Mouse (Mus musculus): ENCODE results near the gene Ppp1r32. TPM values are rescaled to one million over a fixed set of nuclear protein-coding genes. Genes with fewer than 3 reads are reported as not detected.

The Ppp1r32 gene
- polyA plus RNA-seq, 1 experiment from 2014 or later = 0.16 TPM

GRCm38 (mm10) chr19:10434927-10435326 is 47.8 kb downstream of the Ppp1r32 start:
- Histone ChIP-seq H3K36me3 (ENCODE audit: control insufficient read depth, insufficient read depth, low read length) (no peaks in the 10 kb centered on the region), H3K27me3 (ENCODE audit: control insufficient read depth, insufficient read depth, low read length) (no peaks in the 10 kb centered on the region), H3K27ac (replicated peaks) (peak overlapping the region; percentile 30; the same call in 1 of the 2 replicates), H3K9me3 (ENCODE audit: control insufficient read depth, low read length) (no peaks in the 10 kb centered on the region), H3K4me1 (replicated peaks; ENCODE audit: control insufficient read depth, insufficient read depth) (0 out of 2 replicates have a peak, but pooled peaks cover 2% of the 10 kb centered on the region), H3K9ac (ENCODE audit: low read length) (no peak overlapping the region), H3K4me3 (ENCODE audit: low read depth, low read length) (no peak overlapping the region), H3K4me2 (replicated peaks; ENCODE audit: low read depth) (no peak overlapping the region)
- DNase-seq (ENCODE audit: low spot score) = peak; percentile 85
- WGBS = 46% methylated on average over 6 of the region's 6 CpGs
- TF ChIP-seq CTCF (IDR thresholded peaks at IDR 0.05; ENCODE audit: low read depth) = no peak
- TF ChIP-seq EP300 (optimal IDR thresholded peaks at IDR 0.05) = no peak
- peak; percentile 92 for ATAC-seq (ENCODE audit: low FRiP score, low TSS enrichment)

- no peak overlapping the region for H3K4me3 ChIP-seq (ENCODE audit: low read depth, low read length)
- H3K27me3 ChIP-seq (ENCODE audit: control insufficient read depth, insufficient read depth, low read length) = no peaks in the 10 kb centered on the region
- TF ChIP-seq CTCF (IDR thresholded peaks at IDR 0.05; ENCODE audit: low read depth) = no peak
- no peak for TF ChIP-seq EP300 (optimal IDR thresholded peaks at IDR 0.05)
- 58% methylated on average over 9 of the region's 9 CpGs for WGBS
- no peak overlapping the region for H3K9ac ChIP-seq (ENCODE audit: low read length)
- H3K9me3 ChIP-seq (ENCODE audit: control insufficient read depth, low read length) = no peaks in the 10 kb centered on the region
- H3K4me1 ChIP-seq (replicated peaks; ENCODE audit: control insufficient read depth, insufficient read depth) = 0 out of 2 replicates have a peak, but pooled peaks cover 4% of the 10 kb centered on the region
- H3K27ac ChIP-seq (replicated peaks) = no peak overlapping the region
- no peak for ATAC-seq (ENCODE audit: low FRiP score, low TSS enrichment)
- no peaks in the 10 kb centered on the region for H3K36me3 ChIP-seq (ENCODE audit: control insufficient read depth, insufficient read depth, low read length)
- DNase-seq (ENCODE audit: low spot score) = no peak
- no peak overlapping the region for H3K4me2 ChIP-seq (replicated peaks; ENCODE audit: low read depth)
Measured at GRCm38 (mm10) chr19:10433879-10434540, 48.7 kb downstream of the Ppp1r32 start.

- ATAC-seq (ENCODE audit: low FRiP score, low TSS enrichment) = no peak
- Histone ChIP-seq H3K27ac (replicated peaks) (no peak overlapping the region), H3K4me1 (replicated peaks; ENCODE audit: control insufficient read depth, insufficient read depth) (0 out of 2 replicates have a peak, but pooled peaks cover 4% of the 10 kb centered on the region), H3K9me3 (ENCODE audit: control insufficient read depth, low read length) (no peaks in the 10 kb centered on the region), H3K4me3 (ENCODE audit: low read depth, low read length) (no peak overlapping the region), H3K9ac (ENCODE audit: low read length) (no peak overlapping the region), H3K4me2 (replicated peaks; ENCODE audit: low read depth) (no peak overlapping the region), H3K27me3 (ENCODE audit: control insufficient read depth, insufficient read depth, low read length) (no peaks in the 10 kb centered on the region), H3K36me3 (ENCODE audit: control insufficient read depth, insufficient read depth, low read length) (no peaks in the 10 kb centered on the region)
- TF ChIP-seq EP300 (optimal IDR thresholded peaks at IDR 0.05) (no peak), CTCF (IDR thresholded peaks at IDR 0.05; ENCODE audit: low read depth) (no peak)
- no peak for DNase-seq (ENCODE audit: low spot score)
- WGBS = 78% methylated on average over 7 of the region's 7 CpGs
Measured at GRCm38 (mm10) chr19:10433225-10433624, 49.5 kb downstream of the Ppp1r32 start.

GRCm38 (mm10) chr19:10431841-10432240 is 50.9 kb downstream of the Ppp1r32 start:
- ATAC-seq (ENCODE audit: low FRiP score, low TSS enrichment) (no peak), DNase-seq (ENCODE audit: low spot score) (no peak)
- Histone ChIP-seq H3K36me3 (ENCODE audit: control insufficient read depth, insufficient read depth, low read length) (no peaks in the 10 kb centered on the region), H3K9ac (ENCODE audit: low read length) (no peak overlapping the region), H3K9me3 (ENCODE audit: control insufficient read depth, low read length) (no peaks in the 10 kb centered on the region), H3K27me3 (ENCODE audit: control insufficient read depth, insufficient read depth, low read length) (no peaks in the 10 kb centered on the region), H3K4me2 (replicated peaks; ENCODE audit: low read depth) (no peak overlapping the region), H3K4me3 (ENCODE audit: low read depth, low read length) (no peak overlapping the region), H3K27ac (replicated peaks) (no peak overlapping the region), H3K4me1 (replicated peaks; ENCODE audit: control insufficient read depth, insufficient read depth) (0 out of 2 replicates have a peak, but pooled peaks cover 4% of the 10 kb centered on the region)
- WGBS = 57% methylated on average over 4 of the region's 4 CpGs
- no peak for TF ChIP-seq CTCF (IDR thresholded peaks at IDR 0.05; ENCODE audit: low read depth)
- TF ChIP-seq EP300 (optimal IDR thresholded peaks at IDR 0.05) = no peak

- Histone ChIP-seq H3K27me3 (ENCODE audit: control insufficient read depth, insufficient read depth, low read length) (no peaks in the 10 kb centered on the region), H3K36me3 (ENCODE audit: control insufficient read depth, insufficient read depth, low read length) (no peaks in the 10 kb centered on the region), H3K9ac (ENCODE audit: low read length) (no peak overlapping the region), H3K27ac (replicated peaks) (no peak overlapping the region), H3K4me1 (replicated peaks; ENCODE audit: control insufficient read depth, insufficient read depth) (0 out of 2 replicates have a peak, but pooled peaks cover 4% of the 10 kb centered on the region), H3K4me2 (replicated peaks; ENCODE audit: low read depth) (no peak overlapping the region), H3K4me3 (ENCODE audit: low read depth, low read length) (no peak overlapping the region), H3K9me3 (ENCODE audit: control insufficient read depth, low read length) (no peaks in the 10 kb centered on the region)
- DNase-seq (ENCODE audit: low spot score) (no peak), ATAC-seq (ENCODE audit: low FRiP score, low TSS enrichment) (no peak)
- WGBS = 39% methylated on average over 3 of the region's 3 CpGs
- TF ChIP-seq CTCF (IDR thresholded peaks at IDR 0.05; ENCODE audit: low read depth) (no peak), EP300 (optimal IDR thresholded peaks at IDR 0.05) (no peak)
Measured at GRCm38 (mm10) chr19:10431410-10431809, 51.3 kb downstream of the Ppp1r32 start.

GRCm38 (mm10) chr19:10429371-10429770 is 53.4 kb downstream of the Ppp1r32 start:
- TF ChIP-seq EP300 (optimal IDR thresholded peaks at IDR 0.05) (no peak), CTCF (IDR thresholded peaks at IDR 0.05; ENCODE audit: low read depth) (no peak)
- Histone ChIP-seq H3K27me3 (ENCODE audit: control insufficient read depth, insufficient read depth, low read length) (no peaks in the 10 kb centered on the region), H3K4me1 (replicated peaks; ENCODE audit: control insufficient read depth, insufficient read depth) (0 out of 2 replicates have a peak, but pooled peaks cover 4% of the 10 kb centered on the region), H3K36me3 (ENCODE audit: control insufficient read depth, insufficient read depth, low read length) (no peaks in the 10 kb centered on the region), H3K4me3 (ENCODE audit: low read depth, low read length) (no peak overlapping the region), H3K27ac (replicated peaks) (no peak overlapping the region), H3K9ac (ENCODE audit: low read length) (no peak overlapping the region), H3K9me3 (ENCODE audit: control insufficient read depth, low read length) (no peaks in the 10 kb centered on the region), H3K4me2 (replicated peaks; ENCODE audit: low read depth) (no peak overlapping the region)
- ATAC-seq (ENCODE audit: low FRiP score, low TSS enrichment) (no peak), DNase-seq (ENCODE audit: low spot score) (no peak)
- WGBS = 69% methylated on average over 8 of the region's 8 CpGs
